Mouse (Mus musculus) liver, embryonic 14.5 days (tissue): ENCODE measurements around the gene Paxip1. TPM values are rescaled to one million over a fixed set of nuclear protein-coding genes. Genes with fewer than 3 reads are reported as not detected.

Experiments used
- ATAC-seq: fragments of 200-750 bp; cut with Nextera tagmentation; 2 replicates; pipeline ENCODE4 v1.8.0; 2017; ENCODE audit warnings: moderate number of reproducible peaks, mild to moderate bottlenecking, moderate library complexity; ENCODE audit not compliant: insufficient read depth
- DNase-seq, 3 experiments: peaks; one replicate each; pipeline ENCODE4 v3.0.0-alpha.2; 2012 to 2013; ENCODE audit warnings: low read depth in 3 of 3, low spot score in 3 of 3
- H3K27ac ChIP-seq: fragments of 300-500 bp; sonication (generic); 2 replicates; pipeline ENCODE4 v1.5.1; 2014; ENCODE audit warnings: moderate library complexity, mild to moderate bottlenecking, control low read depth, inconsistent platforms
- H3K27me3 ChIP-seq: fragments of 300-500 bp; sonication (generic); 2 replicates; pipeline ENCODE4 v1.6.1; 2014; ENCODE audit warnings: mild to moderate bottlenecking, low read length, moderate library complexity; ENCODE audit not compliant: control insufficient read depth, insufficient read depth
- H3K36me3 ChIP-seq: fragments of 300-500 bp; sonication (generic); replicated peaks from 2 replicates; pipeline ENCODE4 v1.6.1; 2014; ENCODE audit warnings: low read depth; ENCODE audit not compliant: control insufficient read depth, insufficient read depth
- H3K4me1 ChIP-seq, 2 experiments: fragments of 200-500 bp in 1 of 2; fragments of 300-500 bp in 1 of 2; sonication (generic) in 1 of 2; replicated peaks; 2 replicates each; pipeline ENCODE4 v1.6.1; 2012 to 2014; ENCODE audit warnings: antibody characterized with exemption in 1 of 2, inconsistent platforms in 1 of 2, low read length in 1 of 2; ENCODE audit not compliant: control insufficient read depth in 2 of 2, insufficient read depth in 2 of 2
- H3K4me2 ChIP-seq: fragments of 300-500 bp; sonication (generic); 2 replicates; pipeline ENCODE4 v1.6.1; 2014; ENCODE audit warnings: low read depth, mild to moderate bottlenecking, control low read depth, moderate library complexity
- H3K4me3 ChIP-seq, 2 experiments: fragments of 200-500 bp in 1 of 2; fragments of 300-500 bp in 1 of 2; sonication (generic) in 1 of 2; 2 replicates each; pipeline ENCODE4 v1.5.1; 2012 to 2014; ENCODE audit warnings: low read depth in 2 of 2, low read length in 2 of 2, mild to moderate bottlenecking in 2 of 2, control low read depth in 1 of 2, inconsistent platforms in 1 of 2, moderate library complexity in 1 of 2; ENCODE audit not compliant: insufficient read depth in 1 of 2
- H3K9ac ChIP-seq: fragments of 300-500 bp; sonication (generic); replicated peaks from 2 replicates; pipeline ENCODE4 v1.6.1; 2014; ENCODE audit warnings: mild to moderate bottlenecking, control low read depth, moderate library complexity
- H3K9me3 ChIP-seq: fragments of 300-500 bp; sonication (generic); 2 replicates; pipeline ENCODE4 v1.6.1; 2016; ENCODE audit warnings: low read length, mixed read lengths; ENCODE audit not compliant: control insufficient read depth
- CTCF ChIP-seq: IDR thresholded peaks from 2 replicates; pipeline ENCODE4 v1.5.1; 2016; ENCODE audit warnings: antibody characterized with exemption, low read depth, control low read depth
- EP300 ChIP-seq: IDR thresholded peaks from 2 replicates; pipeline ENCODE4 v1.6.1; 2016; ENCODE audit warnings: antibody characterized with exemption, low read depth
- WGBS: fragments of 180-500 bp; shearing (Covaris S2); extraction: QIAGEN DNeasy Blood & Tissue Kit; methylation state at CpG from one replicate; pipeline ENCODE4 v1.1.7; 2014; ENCODE audit not compliant: insufficient replicate concordance; 5-methylcytosine and 5-hydroxymethylcytosine counted together
- polyA plus RNA-seq, 2 experiments: library from polyadenylated mRNA; depleted of rRNA in 1 of 2; stranded (reverse) in 1 of 2; unstranded in 1 of 2; fragments of >200 nt; fragmentation: Nextera tagmentation in 1 of 2; extraction: Ambion mirVana in 1 of 2; gene quantifications; 2 replicates each; pipeline versions ENCODE4 v1.2.1 to v1.2.3; 2012 to 2014

Paxip1 gene
- polyA plus RNA-seq (2012; rRNA removed) (25.6 and 26.5 TPM in 2 replicates), polyA plus RNA-seq (2014; fragmentation: Nextera tagmentation; extraction: Ambion mirVana) (18.9 and 22.0 TPM in 2 replicates)

- ATAC-seq (peak; percentile 97), DNase-seq (peak; percentile 90 to 91 (median 90))
- H3K27ac ChIP-seq: peak within 1 kb of the TSS; percentile 63
- peak within 1 kb of the TSS; percentile 89 to 93 for H3K4me3 ChIP-seq
- no peaks in the 10 kb centered on the region for H3K27me3 ChIP-seq
- H3K36me3 ChIP-seq: peaks cover 27% of the 10 kb centered on the region
- under 1% methylated on average over 72 of the region's 73 CpGs for WGBS
- H3K4me1 ChIP-seq: peaks cover 5 to 17% of the 10 kb centered on the region in 2 experiments; a peak in 3 of 4 replicates
- H3K4me2 ChIP-seq: peak within 1 kb of the TSS; percentile 68
- H3K9me3 ChIP-seq: no peaks in the 10 kb centered on the region
- peak within 1 kb of the TSS; percentile 88 for H3K9ac ChIP-seq
- TF ChIP-seq EP300: peak; percentile 37; the same call in 1 of the 2 replicates
- TF ChIP-seq CTCF: peak; percentile 23
These were observed at the start of gene Paxip1 for GRCm38 (mm10) chr5:27791303-27792172. TSS of gene Paxip1 (minus strand) at chr5:27791691.

- no peaks in the 10 kb centered on the region for H3K36me3 ChIP-seq
- ATAC-seq: no peak
- WGBS: 44% methylated on average over 4 of the region's 4 CpGs
- H3K9ac ChIP-seq: no peak overlapping the region
- DNase-seq: no peak
- no peak overlapping the region for H3K27ac ChIP-seq
- H3K9me3 ChIP-seq: no peaks in the 10 kb centered on the region
- no peak overlapping the region for H3K4me3 ChIP-seq
- H3K27me3 ChIP-seq: peaks cover 5% of the 10 kb centered on the region; the same call in 1 of the 2 replicates
- no peaks in the 10 kb centered on the region for H3K4me1 ChIP-seq
- no peak overlapping the region for H3K4me2 ChIP-seq
- TF ChIP-seq EP300: no peak
- TF ChIP-seq CTCF: no peak
These were observed 46.6 kb upstream of the Paxip1 start for GRCm38 (mm10) chr5:27838061-27838460.

GRCm38 (mm10) chr5:27835096-27835495 lies 43.6 kb upstream of the Paxip1 start:
- WGBS: 58% methylated on average over 2 of the region's 2 CpGs
- DNase-seq: no peak
- no peaks in the 10 kb centered on the region for H3K27me3 ChIP-seq
- H3K9ac ChIP-seq: no peak overlapping the region
- no peak for TF ChIP-seq CTCF
- no peak for TF ChIP-seq EP300
- no peaks in the 10 kb centered on the region for H3K9me3 ChIP-seq
- H3K27ac ChIP-seq: no peak overlapping the region
- no peak overlapping the region for H3K4me3 ChIP-seq
- no peaks in the 10 kb centered on the region for H3K36me3 ChIP-seq
- H3K4me1 ChIP-seq: no peaks in the 10 kb centered on the region
- H3K4me2 ChIP-seq: no peak overlapping the region
- ATAC-seq: no peak

GRCm38 (mm10) chr5:27827971-27828370 lies 36.5 kb upstream of the Paxip1 start:
- 59% methylated on average over 7 of the region's 7 CpGs for WGBS
- Histone ChIP-seq H3K36me3 (no peaks in the 10 kb centered on the region), H3K4me2 (no peak overlapping the region), H3K4me1 (no peaks in the 10 kb centered on the region), H3K27ac (no peak overlapping the region), H3K9me3 (no peaks in the 10 kb centered on the region), H3K27me3 (no peaks in the 10 kb centered on the region), H3K9ac (no peak overlapping the region), H3K4me3 (no peak overlapping the region)
- no peak for DNase-seq
- TF ChIP-seq CTCF (no peak), EP300 (no peak)
- ATAC-seq: no peak

- Histone ChIP-seq H3K4me2 (no peak overlapping the region), H3K9me3 (no peaks in the 10 kb centered on the region), H3K4me3 (no peak overlapping the region), H3K27me3 (no peaks in the 10 kb centered on the region), H3K9ac (no peak overlapping the region), H3K27ac (no peak overlapping the region), H3K4me1 (no peaks in the 10 kb centered on the region), H3K36me3 (no peaks in the 10 kb centered on the region)
- DNase-seq (no peak), ATAC-seq (no peak)
- 62% methylated on average over 6 of the region's 6 CpGs for WGBS
- TF ChIP-seq EP300 (no peak), CTCF (no peak)
These were observed 29.7 kb upstream of the Paxip1 start for GRCm38 (mm10) chr5:27821161-27821560.
